Mouse (Mus musculus) limb, embryonic 15.5 days (tissue): ENCODE data around the gene Hist1h2ah. TPM values are rescaled to one million over a fixed set of nuclear protein-coding genes. Genes with fewer than 3 reads are reported as not detected.
"Not testable (repeated sequence)": the region's sequence is repeated elsewhere in the genome, so short reads cannot be mapped to it uniquely, and the experiment has no call there.

Experiments
- ATAC-seq: fragments of 200-750 bp; cut with Nextera tagmentation; 2 replicates; pipeline ENCODE4 v1.8.0; 2017; ENCODE audit warnings: low read depth, moderate TSS enrichment; ENCODE audit not compliant: insufficient number of reproducible peaks, low FRiP score, low TSS enrichment
- H3K27ac ChIP-seq: fragments of 300-500 bp; sonication (generic); 2 replicates; pipeline ENCODE4 v1.5.1; 2015; ENCODE audit warnings: moderate library complexity, mild to moderate bottlenecking, inconsistent platforms
- H3K27me3 ChIP-seq: fragments of 300-500 bp; sonication (generic); 2 replicates; pipeline ENCODE4 v1.6.1; 2015; ENCODE audit warnings: inconsistent platforms
- H3K36me3 ChIP-seq: fragments of 300-500 bp; sonication (generic); 2 replicates; pipeline ENCODE4 v1.6.1; 2015; ENCODE audit warnings: inconsistent platforms
- H3K4me1 ChIP-seq: fragments of 300-500 bp; sonication (generic); 2 replicates; pipeline ENCODE4 v1.6.1; 2015; ENCODE audit warnings: inconsistent platforms
- H3K4me2 ChIP-seq: fragments of 300-500 bp; sonication (generic); 2 replicates; pipeline ENCODE4 v1.6.1; 2015; ENCODE audit warnings: mild to moderate bottlenecking, inconsistent platforms
- H3K4me3 ChIP-seq: fragments of 300-500 bp; sonication (generic); 2 replicates; pipeline ENCODE4 v1.5.1; 2015; ENCODE audit warnings: mild to moderate bottlenecking, inconsistent platforms
- H3K9ac ChIP-seq: fragments of 300-500 bp; sonication (generic); 2 replicates; pipeline ENCODE4 v1.6.1; 2015; ENCODE audit warnings: inconsistent platforms
- H3K9me3 ChIP-seq: fragments of 300-500 bp; sonication (generic); 2 replicates; pipeline ENCODE4 v1.6.1; 2016; ENCODE audit warnings: inconsistent platforms
- WGBS: fragments of 180-500 bp; shearing (Covaris S2); methylation state at CpG from one replicate; pipeline ENCODE4 v1.1.7; 2015; 5-methylcytosine and 5-hydroxymethylcytosine counted together
- polyA plus RNA-seq: library from polyadenylated mRNA; unstranded; fragments of >200 nt; fragmentation: Nextera tagmentation; extraction: Ambion mirVana; gene quantifications from 2 replicates; pipeline ENCODE4 v1.2.1, GENCODE M21; 2015

Hist1h2ah gene
- polyA plus RNA-seq, 1 experiment from 2014 or later: 7.2 TPM

GRCm38 (mm10) chr13:22044432-22045155 lies 9.2 kb upstream of the Hist1h2ah start:
- H3K27ac ChIP-seq: no peak overlapping the region
- 79% methylated on average over 6 of the region's 6 CpGs for WGBS
- H3K4me1 ChIP-seq: peaks cover 23% of the 10 kb centered on the region
- no peaks in the 10 kb centered on the region for H3K9me3 ChIP-seq
- H3K9ac ChIP-seq: no peak overlapping the region
- H3K4me3 ChIP-seq: peak overlapping the region; percentile 40
- no peaks in the 10 kb centered on the region for H3K27me3 ChIP-seq
- H3K4me2 ChIP-seq: peak overlapping the region; percentile 63; the same call in 1 of the 2 replicates
- H3K36me3 ChIP-seq: no peaks in the 10 kb centered on the region
- no peak for ATAC-seq

- peak overlapping the region; percentile 85 for H3K27ac ChIP-seq
- ATAC-seq: no peak
- H3K9me3 ChIP-seq: no peaks in the 10 kb centered on the region
- H3K9ac ChIP-seq: 0 out of 2 replicates have a peak overlapping the region, but pooled peaks have one; percentile 23
- no peaks in the 10 kb centered on the region for H3K27me3 ChIP-seq
- peak overlapping the region; percentile 63 for H3K4me2 ChIP-seq
- WGBS: 2% methylated on average over 13 of the region's 14 CpGs
- H3K4me1 ChIP-seq: peaks cover 23% of the 10 kb centered on the region
- H3K36me3 ChIP-seq: no peaks in the 10 kb centered on the region
- peak overlapping the region; percentile 40 for H3K4me3 ChIP-seq
Observed at GRCm38 (mm10) chr13:22043503-22044431, 8.4 kb upstream of the Hist1h2ah start.

GRCm38 (mm10) chr13:22042568-22043502 lies 7.5 kb upstream of the Hist1h2ah start, which contains the start of the genes Hist1h2ag and Hist1h2bj:
Gene Hist1h2ag, minus strand, starts transcription at chr13:22042944.
Gene Hist1h2bj, plus strand, starts transcription at chr13:22043214.
- ATAC-seq: peak; percentile 90
- H3K4me3 ChIP-seq: peak within 1 kb of the TSS; percentile 40
- not testable (repeated sequence) for H3K36me3 ChIP-seq, H3K27me3 ChIP-seq, H3K9me3 ChIP-seq
- peak within 1 kb of the TSS; percentile 63 for H3K4me2 ChIP-seq
- under 1% methylated on average over 44 of the region's 80 CpGs for WGBS
- peaks cover 23% of the 10 kb centered on the region for H3K4me1 ChIP-seq
- H3K27ac ChIP-seq: peak within 1 kb of the TSS; percentile 93
- 0 out of 2 replicates have a peak within 1 kb of the TSS, but pooled peaks have one; percentile 32 for H3K9ac ChIP-seq

- peaks cover 23% of the 10 kb centered on the region for H3K4me1 ChIP-seq
- H3K36me3 ChIP-seq: no peaks in the 10 kb centered on the region
- 0 out of 2 replicates have a peak overlapping the region, but pooled peaks have one; percentile 32 for H3K9ac ChIP-seq
- no peaks in the 10 kb centered on the region for H3K27me3 ChIP-seq
- peak overlapping the region; percentile 40 for H3K4me3 ChIP-seq
- 2% methylated on average over 13 of the region's 13 CpGs for WGBS
- peak overlapping the region; percentile 93 for H3K27ac ChIP-seq
- H3K9me3 ChIP-seq: no peaks in the 10 kb centered on the region
- ATAC-seq: no peak
- peak overlapping the region; percentile 63 for H3K4me2 ChIP-seq
Observed at GRCm38 (mm10) chr13:22041651-22042567, 6.5 kb upstream of the Hist1h2ah start.

- H3K9ac ChIP-seq: peak within 1 kb of the TSS; percentile 44
- under 1% methylated on average over 22 of the region's 27 CpGs for WGBS
- peak within 1 kb of the TSS; percentile 93 for H3K27ac ChIP-seq
- not testable (repeated sequence) for H3K9me3 ChIP-seq, H3K27me3 ChIP-seq, H3K36me3 ChIP-seq
- peak within 1 kb of the TSS; percentile 42 for H3K4me3 ChIP-seq
- H3K4me1 ChIP-seq: peaks cover 29% of the 10 kb centered on the region
- ATAC-seq: peak; percentile 64
- H3K4me2 ChIP-seq: peak within 1 kb of the TSS; percentile 63
Observed at GRCm38 (mm10) chr13:22041142-22041536, 5.8 kb upstream of the Hist1h2ah start, which contains the start of gene Hist1h4i. Gene Hist1h4i, minus strand, starts transcription at chr13:22041362.

- Histone ChIP-seq H3K27me3 (no peaks in the 10 kb centered on the region), H3K36me3 (no peaks in the 10 kb centered on the region), H3K9ac (peak overlapping the region; percentile 44), H3K4me3 (peak overlapping the region; percentile 42), H3K27ac (peak overlapping the region; percentile 93), H3K9me3 (no peaks in the 10 kb centered on the region), H3K4me1 (peaks cover 30% of the 10 kb centered on the region), H3K4me2 (peak overlapping the region; percentile 63)
- ATAC-seq: 0 out of 2 replicates have a peak, but pooled peaks have one; percentile 9
- whole genome bisulfite sequencing: under 1% methylated on average over 24 of the region's 24 CpGs
Observed at GRCm38 (mm10) chr13:22040464-22041141, 5.2 kb upstream of the Hist1h2ah start.

GRCm38 (mm10) chr13:22039951-22040463 lies 4.6 kb upstream of the Hist1h2ah start:
- Histone ChIP-seq H3K9me3 (no peaks in the 10 kb centered on the region), H3K4me3 (peak overlapping the region; percentile 42), H3K4me2 (peak overlapping the region; percentile 63), H3K4me1 (peaks cover 31% of the 10 kb centered on the region), H3K27ac (peak overlapping the region; percentile 93), H3K27me3 (no peaks in the 10 kb centered on the region), H3K9ac (no peak overlapping the region), H3K36me3 (no peaks in the 10 kb centered on the region)
- 12% methylated on average over 2 of the region's 2 CpGs for WGBS
- ATAC-seq: no peak

GRCm38 (mm10) chr13:22039364-22039763 lies 4.0 kb upstream of the Hist1h2ah start:
- no peak overlapping the region for H3K27ac ChIP-seq
- 60% methylated on average over 5 of the region's 5 CpGs for WGBS

GRCm38 (mm10) chr13:22037415-22037814 lies 2.0 kb upstream of the Hist1h2ah start:
- Histone ChIP-seq H3K9ac (no peak overlapping the region), H3K36me3 (no peaks in the 10 kb centered on the region), H3K4me1 (peaks cover 32% of the 10 kb centered on the region), H3K27me3 (no peaks in the 10 kb centered on the region), H3K27ac (peak overlapping the region; percentile 27; the same call in 1 of the 2 replicates), H3K9me3 (no peaks in the 10 kb centered on the region), H3K4me3 (no peak overlapping the region), H3K4me2 (no peak overlapping the region)
- 52% methylated on average over 2 of the region's 2 CpGs for WGBS
- no peak for ATAC-seq

More at GRCm38 (mm10) chr13:22039364-22039763, 4.0 kb upstream of the Hist1h2ah start:
- no peaks in the 10 kb centered on the region for H3K9me3 ChIP-seq
- H3K27me3 ChIP-seq: no peaks in the 10 kb centered on the region
- no peak overlapping the region for H3K9ac ChIP-seq
- no peak for ATAC-seq
- peaks cover 29% of the 10 kb centered on the region for H3K4me1 ChIP-seq
- H3K36me3 ChIP-seq: no peaks in the 10 kb centered on the region
- H3K4me3 ChIP-seq: no peak overlapping the region
- no peak overlapping the region for H3K4me2 ChIP-seq
